Mouse (Mus musculus): ENCODE measurements at regions not wholly inside any gene's neighbourhood (a gene's known extent, or its start where the extent isn't known, plus 50 kb on each side); places are given as distances from the start of the nearest gene placed in this dataset.

DNA sequence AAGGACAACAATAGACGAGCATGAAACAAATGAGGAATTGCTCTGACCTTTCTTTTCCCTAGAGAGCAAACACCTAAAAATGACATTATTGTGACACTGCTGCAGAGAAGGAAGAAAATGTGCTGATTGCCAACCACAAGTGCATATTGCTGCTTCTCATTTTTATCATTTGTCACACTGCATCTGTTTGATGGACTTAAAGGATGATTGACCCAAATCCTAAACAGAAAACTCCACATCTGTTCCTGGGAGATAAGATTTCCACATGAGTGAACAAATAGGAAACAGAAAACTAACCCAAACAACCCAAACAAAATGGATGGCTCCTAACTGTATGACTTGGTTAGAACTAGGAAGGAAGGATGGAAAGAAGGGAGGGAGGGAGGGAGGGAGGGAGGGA is 118.5 kb downstream of the Ccdc50 start:
- DNase-seq (ENCODE audit: low spot score in 2 of 2), result no peak

DNA sequence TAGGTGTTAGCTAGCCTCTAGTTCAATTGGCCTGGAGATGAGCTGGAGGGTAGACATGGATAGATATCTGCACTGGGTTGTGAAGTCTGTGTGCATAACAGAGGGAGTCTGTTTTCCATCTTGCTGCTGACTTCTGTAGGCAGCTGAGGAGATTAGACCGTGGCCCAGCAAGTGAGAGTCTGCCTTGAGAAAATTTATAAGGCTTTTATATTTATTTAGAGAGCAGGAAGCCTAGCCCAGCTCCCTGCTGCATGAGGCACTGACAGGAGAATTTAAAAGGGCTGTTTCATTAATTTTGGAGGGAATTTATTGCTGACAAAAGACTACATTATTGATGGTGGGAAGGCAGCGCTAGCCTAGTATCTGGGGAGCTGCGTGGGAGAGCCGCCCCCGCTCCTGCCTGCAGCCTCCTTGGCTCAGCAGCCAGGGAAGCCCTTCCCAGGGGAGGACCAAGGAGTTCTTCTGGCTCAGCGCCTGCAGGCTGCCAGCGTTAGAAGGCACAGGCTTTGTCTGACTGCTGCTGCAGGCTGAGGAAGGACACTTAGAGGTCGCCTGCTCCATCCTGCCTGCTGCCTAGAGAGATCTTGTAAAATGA is 135.0 kb downstream of the Ccdc50 start:
- peak; percentile 54 to 62 for DNase-seq (ENCODE audit: low spot score in 2 of 2)

DNA sequence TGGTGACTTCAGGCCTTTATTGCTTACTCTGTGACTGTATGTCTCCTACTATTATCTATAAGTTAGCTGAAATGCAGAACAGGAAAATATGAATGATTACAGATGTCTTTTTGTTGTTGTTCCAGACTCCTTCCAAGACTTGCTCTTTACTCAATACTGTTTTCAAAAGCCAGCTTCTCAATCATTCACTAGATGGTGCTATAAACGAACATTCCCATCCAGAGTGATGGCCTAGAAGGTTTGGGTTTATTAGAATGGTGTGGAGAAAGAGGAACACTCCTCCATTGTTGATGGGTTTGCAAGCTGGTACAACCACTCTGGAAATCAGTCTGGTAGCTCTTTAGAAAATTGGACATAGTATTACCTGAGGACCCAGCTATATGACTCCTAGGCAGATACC is 138.0 kb downstream of the Ccdc50 start:
- DNase-seq (ENCODE audit: low spot score in 2 of 2), result no peak

DNA sequence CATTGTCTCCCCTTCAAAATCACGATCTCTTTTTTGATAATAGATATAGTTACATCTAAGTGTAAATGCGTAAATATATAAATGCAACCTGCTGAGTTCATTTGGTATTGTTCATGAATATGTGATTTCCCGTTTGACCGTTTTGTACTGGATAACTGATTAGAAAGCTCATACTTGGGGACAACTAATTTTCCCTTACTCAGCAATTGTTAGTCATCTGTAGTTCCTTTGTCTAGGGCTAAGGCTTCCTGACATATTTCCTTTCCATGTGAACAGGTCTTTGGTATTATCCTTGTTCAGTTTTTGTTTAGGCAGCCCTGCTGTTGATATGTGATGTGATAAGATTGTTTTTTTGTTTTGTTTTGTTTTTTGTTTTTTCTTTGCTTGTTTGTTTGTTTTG is 142.0 kb downstream of the Ccdc50 start:
- DNase-seq (ENCODE audit: low spot score in 2 of 2), result no peak
